Mouse (Mus musculus): ENCODE measurements around the gene Gm28308.

DNA sequence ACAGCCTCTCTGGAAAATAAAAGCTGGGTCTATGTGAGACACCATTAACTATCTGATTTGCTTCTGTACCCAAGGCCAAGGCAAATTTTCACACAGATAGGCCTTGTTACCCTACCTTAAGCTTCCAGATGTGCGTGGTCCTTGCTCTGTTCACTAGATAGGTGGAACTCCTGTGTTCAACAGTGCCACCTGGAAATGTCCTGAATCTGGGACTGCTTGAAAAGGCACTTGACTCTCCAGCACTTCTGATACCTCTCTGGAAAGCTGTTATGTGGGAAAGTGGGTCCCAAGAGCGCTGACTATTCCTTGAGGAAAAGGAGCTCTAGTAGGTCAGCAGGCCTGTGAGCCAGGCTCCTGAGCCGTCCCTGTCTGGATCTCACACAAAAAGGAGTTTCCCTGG lies 23.7 kb upstream of the Gm28308 start:
- no peak for TF ChIP-seq GATA1 (IDR thresholded peaks at IDR 0.05; ENCODE audit: borderline replicate concordance, low read length)
- no peak for TF ChIP-seq FLI1 (IDR thresholded peaks at IDR 0.05; ENCODE audit: low read length)
